Mouse (Mus musculus): Measurements from ENCODE around the gene Zc3h14.

Gene Zc3h14

DNA sequence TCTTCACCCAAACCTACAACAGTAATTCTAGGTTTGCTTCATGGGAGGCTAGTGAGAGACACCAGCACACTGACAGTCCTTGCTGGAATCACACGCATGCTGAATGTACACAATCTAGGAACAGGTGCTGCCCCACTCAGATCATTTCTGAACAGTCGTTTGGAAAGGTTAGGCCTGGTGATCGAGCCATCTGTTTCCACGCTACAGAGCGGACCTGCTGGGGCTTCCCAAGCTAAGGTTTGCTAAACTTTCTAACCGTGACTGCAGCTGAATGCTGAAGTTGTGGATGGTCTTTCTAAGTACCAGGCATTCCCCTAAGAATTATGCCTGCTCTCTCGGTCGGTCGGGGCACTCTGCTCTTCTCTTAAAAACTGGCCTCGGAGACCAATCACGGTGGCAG lies 16.1 kb upstream of the Zc3h14 start:
- no peaks in the 10 kb centered on the region for H3K27me3 ChIP-seq (ENCODE audit: control insufficient read depth, insufficient read depth, low read length, poor library complexity, severe bottlenecking)

DNA sequence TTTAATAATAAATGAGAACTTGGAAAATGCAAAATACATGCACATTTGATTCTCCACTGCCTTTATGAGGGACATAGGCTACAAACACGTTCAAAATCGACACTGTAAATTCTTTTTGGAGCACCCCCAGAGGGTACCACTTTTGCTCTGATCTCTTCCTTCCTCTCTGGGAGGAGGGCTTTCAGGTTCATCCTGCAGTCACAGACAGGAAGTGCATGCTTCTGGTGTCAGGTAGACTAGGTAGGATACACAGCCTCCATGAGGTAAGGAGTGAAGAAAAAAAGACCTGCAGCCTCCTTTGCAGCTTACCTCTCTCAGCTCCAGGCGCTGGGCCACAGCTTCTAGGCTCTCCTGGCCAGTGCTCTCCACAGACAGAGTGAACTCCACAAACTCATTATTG lies 13.6 kb upstream of the Zc3h14 start:
- no peaks in the 10 kb centered on the region for H3K36me3 ChIP-seq (ENCODE audit: control insufficient read depth, insufficient read depth, low read length, poor library complexity, severe bottlenecking)
- no peaks in the 10 kb centered on the region for H3K27me3 ChIP-seq (ENCODE audit: control insufficient read depth, insufficient read depth, low read length, poor library complexity, severe bottlenecking)
- no peak for DNase-seq (ENCODE audit: low read depth, low spot score)

More for the DNA sequence above, 16.1 kb upstream of the Zc3h14 start:
- no peak for DNase-seq (ENCODE audit: low read depth, low spot score)
- no peaks in the 10 kb centered on the region for H3K36me3 ChIP-seq (ENCODE audit: control insufficient read depth, insufficient read depth, low read length, poor library complexity, severe bottlenecking)

DNA sequence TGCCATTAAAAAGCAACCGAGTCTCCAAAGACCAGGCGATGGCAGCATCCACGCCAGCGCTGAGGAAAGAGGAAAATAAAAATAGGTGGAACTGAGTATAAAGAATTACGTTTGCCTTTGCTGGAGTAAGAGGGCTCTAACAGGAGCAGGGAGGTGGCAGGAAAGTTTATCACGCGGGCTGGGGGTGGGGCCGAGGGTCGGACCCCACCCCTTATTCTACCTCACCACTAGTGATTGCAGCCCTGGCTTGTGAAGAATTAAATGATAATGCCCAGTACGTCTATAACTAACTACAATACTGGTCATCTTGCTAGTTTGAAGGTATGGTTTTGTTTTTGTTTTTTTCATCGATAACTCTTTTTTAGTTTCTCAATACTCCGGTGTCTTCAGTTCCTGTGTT lies 13.0 kb upstream of the Zc3h14 start:
- Histone ChIP-seq H3K27me3 (ENCODE audit: control insufficient read depth, insufficient read depth, low read length, poor library complexity, severe bottlenecking) (no peaks in the 10 kb centered on the region), H3K36me3 (ENCODE audit: control insufficient read depth, insufficient read depth, low read length, poor library complexity, severe bottlenecking) (no peaks in the 10 kb centered on the region)
- DNase-seq (ENCODE audit: low read depth, low spot score), result no peak

DNA sequence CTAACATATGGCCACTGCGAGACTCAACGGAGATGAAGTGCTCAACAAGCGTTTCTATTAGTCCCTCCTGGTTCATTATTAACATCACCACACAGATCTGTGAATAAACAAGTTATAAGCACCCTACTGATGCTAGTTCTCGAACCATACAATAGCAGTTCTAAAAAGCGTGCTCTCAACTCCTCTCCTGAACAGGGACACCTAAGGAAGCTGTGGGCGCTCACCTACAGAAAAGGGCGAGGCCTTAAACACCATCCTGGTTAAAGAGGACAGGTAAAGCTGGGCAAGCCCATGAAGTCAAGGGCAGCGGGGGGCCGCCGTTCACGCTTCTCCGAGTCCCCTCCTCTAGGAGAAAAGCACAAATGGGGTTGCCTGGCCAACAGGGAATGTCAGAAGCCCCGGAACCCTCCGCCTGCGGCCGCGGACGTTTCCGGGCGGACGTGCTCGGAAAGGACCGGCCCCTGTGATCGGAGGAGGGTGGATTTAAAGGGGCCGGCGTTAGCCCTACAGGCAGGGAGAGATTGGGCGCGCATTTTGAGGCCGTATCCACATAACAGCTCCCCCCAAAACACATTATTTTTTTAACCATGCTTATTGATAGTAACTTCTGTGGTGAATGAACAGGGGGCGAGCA lies 12.4 kb upstream of the Zc3h14 start:
- H3K27me3 ChIP-seq (ENCODE audit: control insufficient read depth, insufficient read depth, low read length, poor library complexity, severe bottlenecking), result no peaks in the 10 kb centered on the region
- peak; percentile 79 for DNase-seq (ENCODE audit: low read depth, low spot score)
- no peaks in the 10 kb centered on the region for H3K36me3 ChIP-seq (ENCODE audit: control insufficient read depth, insufficient read depth, low read length, poor library complexity, severe bottlenecking)

DNA sequence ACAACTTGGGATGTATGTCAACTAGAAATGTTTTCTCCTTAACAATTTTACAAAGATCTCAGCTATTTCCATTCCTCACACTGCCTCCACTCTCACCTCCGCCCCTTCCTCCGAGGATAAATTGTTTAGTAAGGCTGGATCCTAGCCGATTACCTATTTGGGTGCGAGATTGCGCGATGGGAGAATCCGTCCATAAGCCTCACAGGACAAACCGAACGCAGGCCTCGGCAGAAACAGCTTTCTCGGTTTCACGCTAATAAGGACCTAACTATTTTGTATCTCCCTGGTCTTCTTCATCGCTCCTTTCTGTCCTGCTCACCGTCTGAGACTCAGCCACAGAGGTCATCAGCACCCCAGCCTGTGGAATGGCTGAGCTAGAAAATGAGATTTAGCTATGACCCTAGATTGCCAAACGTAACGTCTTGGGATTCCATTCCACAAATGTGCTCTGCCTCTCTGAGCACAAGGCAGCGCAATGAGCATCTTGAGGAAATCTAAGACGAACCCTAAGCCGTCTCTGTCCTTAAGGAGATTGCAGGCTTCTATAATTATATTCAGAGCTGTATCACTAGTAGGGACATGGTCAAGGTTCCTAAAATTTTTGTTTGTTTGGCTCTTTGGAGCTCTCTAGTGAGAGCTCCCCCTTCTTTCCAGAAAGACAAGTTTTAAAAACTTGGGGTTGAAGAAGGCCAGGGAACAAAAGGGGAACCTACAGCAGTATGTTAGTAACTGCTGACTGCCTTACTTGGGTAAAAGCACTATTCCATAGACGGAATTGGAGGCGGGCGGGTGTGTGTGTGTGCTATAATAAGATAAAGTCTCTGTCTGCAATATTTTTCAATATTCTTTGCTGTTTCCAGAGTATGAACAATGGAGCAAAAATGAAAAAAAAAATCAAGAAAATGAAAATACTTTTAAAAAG lies 11.6 kb upstream of the Zc3h14 start:
- Histone ChIP-seq H3K36me3 (ENCODE audit: control insufficient read depth, insufficient read depth, low read length, poor library complexity, severe bottlenecking) (no peaks in the 10 kb centered on the region), H3K27me3 (ENCODE audit: control insufficient read depth, insufficient read depth, low read length, poor library complexity, severe bottlenecking) (no peaks in the 10 kb centered on the region)
- DNase-seq (ENCODE audit: low read depth, low spot score), result no peak

DNA sequence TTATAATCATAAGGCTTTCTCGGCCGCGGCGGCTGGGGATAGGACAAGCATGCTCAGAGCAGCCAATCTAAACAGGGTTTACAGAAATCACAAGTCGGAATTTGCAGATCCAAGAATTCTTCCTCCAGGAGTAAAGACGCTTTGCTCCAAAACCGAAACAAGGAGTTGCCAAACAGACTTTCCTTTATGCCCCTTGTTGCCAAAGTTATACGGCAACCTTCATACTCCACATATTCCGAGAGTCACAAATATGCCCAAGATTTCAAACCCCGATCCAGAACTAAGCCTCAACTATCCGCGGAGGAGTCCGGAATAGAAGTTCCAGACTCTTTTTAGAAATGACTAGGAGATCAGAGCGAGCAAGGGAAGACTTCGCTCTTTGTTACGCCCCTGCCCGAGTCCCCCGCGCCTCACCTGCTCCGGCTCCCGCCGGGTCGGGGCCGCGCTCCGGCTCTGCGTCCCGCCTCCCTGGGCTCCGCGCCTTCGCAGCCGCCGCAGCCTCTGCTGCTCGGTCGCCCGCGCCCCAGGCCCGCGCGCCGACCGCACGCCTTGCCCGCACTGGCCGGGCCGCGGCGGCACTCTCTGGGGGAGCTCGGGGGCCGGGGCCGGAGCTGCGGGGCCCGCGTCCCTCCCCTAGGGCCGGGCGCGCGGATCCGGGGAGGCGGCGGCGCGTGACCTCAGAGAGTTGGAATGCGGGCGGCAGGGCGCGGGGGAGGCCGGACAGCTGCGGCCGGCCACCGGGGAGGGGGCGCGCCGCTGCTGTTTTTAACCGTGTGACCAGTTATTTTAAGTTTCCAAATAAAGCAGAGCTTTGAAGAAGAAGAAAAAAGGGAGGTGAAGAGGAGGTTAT lies 9.6 kb upstream of the Zc3h14 start, which contains the start of gene Ptpn21:
Ptpn21 (minus strand) TSS at position 455 of the 850 bp plus-strand sequence.
- no peaks in the 10 kb centered on the region for H3K27me3 ChIP-seq (ENCODE audit: control insufficient read depth, insufficient read depth, low read length, poor library complexity, severe bottlenecking)
- H3K36me3 ChIP-seq (ENCODE audit: control insufficient read depth, insufficient read depth, low read length, poor library complexity, severe bottlenecking), result no peaks in the 10 kb centered on the region
- DNase-seq (ENCODE audit: low read depth, low spot score), result no peak

DNA sequence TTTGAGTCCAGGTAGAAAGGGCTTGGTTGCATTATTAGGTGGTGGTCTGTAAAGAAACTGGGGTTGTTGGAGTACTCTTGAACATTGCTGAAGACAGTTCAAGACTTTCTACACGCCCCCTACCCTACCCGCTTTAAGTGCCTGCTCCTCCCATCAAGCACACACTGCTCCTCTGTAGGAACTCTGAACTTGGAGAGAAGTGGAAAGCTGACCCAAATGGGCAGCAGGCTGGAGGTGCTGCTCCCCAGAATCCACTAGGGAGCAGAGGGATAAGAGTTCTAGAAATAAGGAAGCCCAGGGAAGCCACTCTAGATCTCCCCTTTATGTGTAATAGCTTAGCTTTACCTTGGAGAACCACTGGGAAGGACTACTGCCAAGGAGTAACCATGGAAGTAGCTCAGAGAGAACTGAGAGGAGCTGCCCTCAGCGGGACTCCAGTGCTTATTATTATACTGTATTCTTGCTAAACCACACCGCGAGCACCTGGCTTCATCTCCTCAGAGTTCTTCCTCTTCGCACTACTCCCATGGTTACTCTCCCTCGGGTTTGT lies 8.9 kb upstream of the Zc3h14 start:
- H3K36me3 ChIP-seq (ENCODE audit: control insufficient read depth, insufficient read depth, low read length, poor library complexity, severe bottlenecking), result no peaks in the 10 kb centered on the region
- no peak for DNase-seq (ENCODE audit: low read depth, low spot score)
- no peaks in the 10 kb centered on the region for H3K27me3 ChIP-seq (ENCODE audit: control insufficient read depth, insufficient read depth, low read length, poor library complexity, severe bottlenecking)

DNA sequence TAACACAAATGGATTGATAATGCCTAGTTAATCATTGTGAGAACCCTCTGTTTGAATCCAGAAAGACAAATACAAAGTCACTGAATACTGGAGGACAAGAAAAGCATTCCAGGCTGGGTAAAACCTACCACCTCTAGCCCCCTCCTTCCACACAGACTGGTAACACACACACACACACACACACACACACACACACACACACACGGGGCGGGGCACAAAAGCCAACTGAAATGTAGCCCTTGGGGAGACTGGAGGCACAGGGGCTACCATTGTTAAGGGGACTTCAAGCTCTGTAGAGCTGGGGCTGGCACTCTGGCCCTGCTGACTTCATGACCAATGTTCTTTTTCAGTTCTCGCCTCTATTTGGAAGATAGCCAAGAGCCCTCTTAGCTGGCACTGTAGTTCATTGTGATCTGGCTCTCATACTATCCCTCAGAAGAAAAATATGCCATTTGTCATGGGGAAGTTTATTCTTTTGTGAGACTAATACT lies 5.7 kb upstream of the Zc3h14 start:
- H3K36me3 ChIP-seq (ENCODE audit: control insufficient read depth, insufficient read depth, low read length, poor library complexity, severe bottlenecking), result no peaks in the 10 kb centered on the region
- DNase-seq (ENCODE audit: low read depth, low spot score), result no peak
- no peaks in the 10 kb centered on the region for H3K27me3 ChIP-seq (ENCODE audit: control insufficient read depth, insufficient read depth, low read length, poor library complexity, severe bottlenecking)

DNA sequence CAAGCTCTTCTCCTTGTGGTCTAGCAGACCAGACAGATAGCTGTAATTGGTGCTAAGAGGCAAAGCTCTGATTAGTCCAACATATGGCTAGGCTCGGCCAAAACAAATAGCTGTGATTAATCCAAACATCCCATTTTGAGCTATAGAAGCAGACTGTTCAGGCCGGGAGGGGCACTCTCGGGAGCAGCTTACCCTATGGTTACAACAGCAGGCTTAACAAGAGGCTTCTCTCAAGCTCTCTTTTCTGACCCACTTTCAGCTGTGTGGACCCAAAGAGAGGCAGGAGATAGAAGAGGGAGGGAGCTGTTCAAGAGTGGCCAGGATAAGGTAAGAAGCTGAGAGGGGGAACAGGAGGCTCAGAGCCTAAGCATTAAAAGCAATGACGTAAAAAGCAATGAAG lies 1.1 kb upstream of the Zc3h14 start:
- no peak for DNase-seq (ENCODE audit: low read depth, low spot score)
- no peaks in the 10 kb centered on the region for H3K27me3 ChIP-seq (ENCODE audit: control insufficient read depth, insufficient read depth, low read length, poor library complexity, severe bottlenecking)
- no peaks in the 10 kb centered on the region; the same call in 1 of the 2 replicates for H3K36me3 ChIP-seq (ENCODE audit: control insufficient read depth, insufficient read depth, low read length, poor library complexity, severe bottlenecking)

DNA sequence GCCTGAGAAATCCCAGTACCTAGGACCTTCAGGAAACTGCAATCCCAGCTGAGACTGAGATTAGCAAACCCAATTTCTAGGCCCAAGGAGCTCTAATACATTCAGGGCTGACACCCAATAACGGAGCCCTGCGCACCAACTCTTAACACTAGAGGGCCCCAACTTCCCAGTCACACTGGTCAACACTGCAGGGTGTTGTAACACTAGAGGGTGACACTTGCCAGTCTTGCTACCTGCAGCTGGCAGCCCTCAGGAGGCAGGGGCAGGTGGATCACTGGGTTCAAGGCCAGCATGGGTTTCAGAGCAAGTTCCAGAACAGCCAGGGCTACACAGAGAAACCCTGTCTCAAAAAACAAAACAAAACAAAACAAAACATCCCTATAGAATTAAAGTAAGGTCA lies 633 bp upstream of the Zc3h14 start:
- H3K36me3 ChIP-seq (ENCODE audit: control insufficient read depth, insufficient read depth, low read length, poor library complexity, severe bottlenecking), result no peaks in the 10 kb centered on the region; the same call in 1 of the 2 replicates
- H3K27me3 ChIP-seq (ENCODE audit: control insufficient read depth, insufficient read depth, low read length, poor library complexity, severe bottlenecking), result no peaks in the 10 kb centered on the region
- DNase-seq (ENCODE audit: low read depth, low spot score), result peak; percentile 72

DNA sequence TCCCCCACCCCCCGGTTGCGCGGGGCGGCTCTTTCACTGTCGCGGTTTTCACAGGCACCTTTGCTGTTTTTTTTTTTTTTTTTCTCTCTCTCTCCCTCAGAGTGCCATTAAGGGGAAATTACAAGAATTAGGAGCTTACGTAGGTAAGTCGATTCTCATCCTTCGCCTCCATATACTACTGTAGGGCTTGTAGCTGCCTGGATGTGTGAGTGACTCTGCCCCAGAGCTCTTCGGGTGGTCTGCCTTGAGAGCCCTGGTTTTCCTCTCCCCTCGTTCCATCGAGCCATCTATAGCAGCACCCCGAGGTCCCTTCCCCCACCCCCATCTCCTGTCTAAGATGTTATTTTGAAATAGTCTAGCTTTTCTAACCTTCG lies 603 bp downstream of the Zc3h14 start:
- DNase-seq (ENCODE audit: low read depth, low spot score), result no peak
- Histone ChIP-seq H3K27me3 (ENCODE audit: control insufficient read depth, insufficient read depth, low read length, poor library complexity, severe bottlenecking) (no peaks in the 10 kb centered on the region), H3K36me3 (ENCODE audit: control insufficient read depth, insufficient read depth, low read length, poor library complexity, severe bottlenecking) (no peaks in the 10 kb centered on the region; the same call in 1 of the 2 replicates)

DNA sequence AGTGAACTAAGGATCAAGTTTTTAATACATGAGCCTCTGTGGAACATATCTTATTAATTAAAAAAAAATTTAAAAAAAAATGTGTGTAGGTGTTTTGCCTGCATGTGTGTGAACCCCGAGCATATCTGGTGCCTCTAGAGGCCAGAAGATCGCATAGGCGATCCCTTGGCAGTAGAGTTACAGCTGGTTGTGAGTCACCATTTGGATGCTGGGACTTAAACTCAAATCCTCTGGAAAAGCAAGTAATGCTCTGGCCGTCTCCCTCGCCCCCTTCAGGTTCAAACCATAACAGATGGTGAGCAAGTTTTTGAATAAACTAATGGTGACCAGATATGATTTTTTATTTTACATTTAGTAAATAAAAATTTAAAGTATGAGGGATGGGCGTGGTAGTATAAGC lies 10.9 kb downstream of the Zc3h14 start:
- H3K27me3 ChIP-seq (ENCODE audit: control insufficient read depth, insufficient read depth, low read length, poor library complexity, severe bottlenecking), result no peaks in the 10 kb centered on the region
- no peak for DNase-seq (ENCODE audit: low read depth, low spot score)
- H3K36me3 ChIP-seq (ENCODE audit: control insufficient read depth, insufficient read depth, low read length, poor library complexity, severe bottlenecking), result peaks cover 25% of the 10 kb centered on the region

DNA sequence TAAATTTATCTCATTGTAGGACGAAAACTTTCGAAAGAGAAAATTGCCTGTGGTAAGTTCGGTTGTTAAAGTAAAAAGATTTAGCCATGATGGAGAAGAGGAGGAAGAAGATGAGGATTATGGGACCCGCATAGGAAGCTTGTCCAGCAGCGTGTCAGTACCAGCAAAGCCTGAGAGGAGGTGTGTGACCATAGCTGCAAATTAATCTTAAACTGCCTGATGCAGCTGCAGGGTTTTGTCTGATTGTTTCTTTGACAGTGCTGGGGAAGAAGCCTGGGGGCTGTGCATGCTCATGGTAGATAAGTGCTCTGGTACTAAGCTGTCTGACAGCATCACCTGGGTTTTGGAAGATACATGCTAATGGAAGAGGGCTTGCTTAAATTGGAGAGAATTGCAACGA lies 12.9 kb downstream of the Zc3h14 start:
- DNase-seq (ENCODE audit: low read depth, low spot score), result no peak
- H3K27me3 ChIP-seq (ENCODE audit: control insufficient read depth, insufficient read depth, low read length, poor library complexity, severe bottlenecking), result no peaks in the 10 kb centered on the region
- H3K36me3 ChIP-seq (ENCODE audit: control insufficient read depth, insufficient read depth, low read length, poor library complexity, severe bottlenecking), result peaks cover 24% of the 10 kb centered on the region

DNA sequence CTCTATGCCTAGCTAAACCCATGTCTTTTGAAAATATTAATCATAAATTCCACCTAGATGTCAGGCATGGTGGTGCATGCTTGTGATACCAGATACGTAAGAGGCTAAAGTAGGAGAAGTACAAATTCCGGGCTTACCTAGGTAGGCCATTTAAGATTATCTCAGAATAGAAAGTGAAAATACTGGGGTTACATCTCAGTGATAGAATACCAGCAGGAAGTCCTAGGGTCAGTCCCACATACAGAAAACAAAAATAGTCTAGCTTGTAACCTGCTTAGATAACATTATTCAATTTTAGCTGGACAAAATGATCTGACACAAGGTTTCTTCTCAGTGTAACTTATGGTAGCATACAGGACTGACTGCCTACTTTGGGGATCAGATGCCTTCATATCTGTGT lies 19.5 kb downstream of the Zc3h14 start:
- H3K36me3 ChIP-seq (ENCODE audit: control insufficient read depth, insufficient read depth, low read length, poor library complexity, severe bottlenecking), result peaks cover 12% of the 10 kb centered on the region; the same call in 1 of the 2 replicates
- DNase-seq (ENCODE audit: low read depth, low spot score), result no peak
- no peaks in the 10 kb centered on the region for H3K27me3 ChIP-seq (ENCODE audit: control insufficient read depth, insufficient read depth, low read length, poor library complexity, severe bottlenecking)

Measured in splenic B cell, adult 2 months (primary cell).